Mouse (Mus musculus) cerebellum, adult (tissue): ENCODE results near the gene Thy1.

Experiments used
- ATAC-seq: cut with Nextera tagmentation; 2 replicates; pipeline ENCODE4 v1.9.2; 2017; ENCODE audit warnings: mild to moderate bottlenecking, moderate library complexity, mixed read lengths; ENCODE audit not compliant: insufficient number of reproducible peaks, low FRiP score, low TSS enrichment

Thy1 gene

GRCm38 (mm10) chr9:44079997-44080780, 37.0 kb downstream of the Thy1 start:
- no peak for ATAC-seq

GRCm38 (mm10) chr9:44080953-44081352, 37.8 kb downstream of the Thy1 start:
- no peak for ATAC-seq

GRCm38 (mm10) chr9:44081581-44081980, 38.4 kb downstream of the Thy1 start:
- no peak for ATAC-seq

- no peak for ATAC-seq
Observed at GRCm38 (mm10) chr9:44082266-44082665, 39.1 kb downstream of the Thy1 start.

GRCm38 (mm10) chr9:44083392-44084121, 40.4 kb downstream of the Thy1 start:
- ATAC-seq, result no peak

- no peak for ATAC-seq
Observed at GRCm38 (mm10) chr9:44084236-44084635, 41.1 kb downstream of the Thy1 start.

- peak; percentile 41; the same call in 1 of the 2 replicates for ATAC-seq
Observed at GRCm38 (mm10) chr9:44084659-44085229, 41.6 kb downstream of the Thy1 start.

GRCm38 (mm10) chr9:44085276-44085675, 42.1 kb downstream of the Thy1 start:
- no peak for ATAC-seq

- ATAC-seq, result peak; percentile 33; the same call in 1 of the 2 replicates
Observed at GRCm38 (mm10) chr9:44085741-44086665, 42.8 kb downstream of the Thy1 start.

- ATAC-seq, result no peak
Observed at GRCm38 (mm10) chr9:44086960-44087359, 43.8 kb downstream of the Thy1 start.

GRCm38 (mm10) chr9:44087761-44088455, 44.7 kb downstream of the Thy1 start:
- ATAC-seq, result peak; percentile 19

GRCm38 (mm10) chr9:44088877-44089608, 45.9 kb downstream of the Thy1 start:
- ATAC-seq, result no peak

GRCm38 (mm10) chr9:44093612-44094503, 50.7 kb downstream of the Thy1 start:
- ATAC-seq, result 0 out of 2 replicates have a peak, but pooled peaks have one; percentile 57

- no peak for ATAC-seq
Observed at GRCm38 (mm10) chr9:44094737-44095136, 51.6 kb downstream of the Thy1 start.

- ATAC-seq, result no peak
Observed at GRCm38 (mm10) chr9:44095781-44096180, 52.6 kb downstream of the Thy1 start.

- no peak for ATAC-seq
Observed at GRCm38 (mm10) chr9:44096536-44096935, 53.4 kb downstream of the Thy1 start.
